Mouse (Mus musculus) adrenal gland, postnatal 25 days (tissue): ENCODE data around the gene Slc44a5. TPM values are rescaled to one million over a fixed set of nuclear protein-coding genes. Genes with fewer than 3 reads are reported as not detected.

ENCODE experiments used
- DNase-seq: peaks from one replicate; pipeline ENCODE4 v3.0.0; 2021; ENCODE audit warnings: mixed read lengths
- total RNA-seq: library from RNA; stranded (reverse); gene quantifications from 2 replicates; pipeline ENCODE4 v1.2.3, GENCODE M21; 2021

Gene Slc44a5
- total RNA-seq, 1 experiment from 2014 or later, result not detected

- no peak for DNase-seq
Measured at GRCm38 (mm10) chr3:154173556-154173955, 200.3 kb downstream of the Slc44a5 start.

GRCm38 (mm10) chr3:154174031-154174430 lies 200.8 kb downstream of the Slc44a5 start:
- no peak for DNase-seq

GRCm38 (mm10) chr3:154174766-154175165 lies 201.5 kb downstream of the Slc44a5 start:
- DNase-seq, result no peak

- DNase-seq, result no peak
Measured at GRCm38 (mm10) chr3:154177665-154178305, 204.5 kb downstream of the Slc44a5 start.

GRCm38 (mm10) chr3:154179423-154179920 lies 206.2 kb downstream of the Slc44a5 start:
- DNase-seq, result no peak

- DNase-seq, result no peak
Measured at GRCm38 (mm10) chr3:154182987-154183386, 209.8 kb downstream of the Slc44a5 start.

- DNase-seq, result no peak
Measured at GRCm38 (mm10) chr3:154183957-154184356, 210.7 kb downstream of the Slc44a5 start.

GRCm38 (mm10) chr3:154188668-154189067 lies 215.4 kb downstream of the Slc44a5 start:
- no peak for DNase-seq

- no peak for DNase-seq
Measured at GRCm38 (mm10) chr3:154192328-154193030, 219.2 kb downstream of the Slc44a5 start.

GRCm38 (mm10) chr3:154193189-154193840 lies 220.1 kb downstream of the Slc44a5 start:
- DNase-seq, result no peak

GRCm38 (mm10) chr3:154200422-154200828 lies 227.2 kb downstream of the Slc44a5 start:
- no peak for DNase-seq

- no peak for DNase-seq
Measured at GRCm38 (mm10) chr3:154201796-154202195, 228.6 kb downstream of the Slc44a5 start.

- DNase-seq, result no peak
Measured at GRCm38 (mm10) chr3:154202383-154202782, 229.1 kb downstream of the Slc44a5 start.

GRCm38 (mm10) chr3:154208479-154208878 lies 235.2 kb downstream of the Slc44a5 start:
- no peak for DNase-seq

GRCm38 (mm10) chr3:154209201-154209754 lies 236.0 kb downstream of the Slc44a5 start:
- DNase-seq, result no peak

GRCm38 (mm10) chr3:154209776-154210430 lies 236.7 kb downstream of the Slc44a5 start:
- DNase-seq, result no peak

- no peak for DNase-seq
Measured at GRCm38 (mm10) chr3:154210431-154211055, 237.3 kb downstream of the Slc44a5 start.

- no peak for DNase-seq
Measured at GRCm38 (mm10) chr3:154212551-154212950, 239.3 kb downstream of the Slc44a5 start.

- no peak for DNase-seq
Measured at GRCm38 (mm10) chr3:154215309-154215708, 242.1 kb downstream of the Slc44a5 start.

- no peak for DNase-seq
Measured at GRCm38 (mm10) chr3:154215779-154216178, 242.5 kb downstream of the Slc44a5 start.

GRCm38 (mm10) chr3:154222141-154222591 lies 248.9 kb downstream of the Slc44a5 start:
- DNase-seq, result no peak

GRCm38 (mm10) chr3:154222688-154223087 lies 249.5 kb downstream of the Slc44a5 start:
- no peak for DNase-seq
